1 mouse cellular context compared by ENCODE assay signal in genomic region chr1:165328384-165329289, GRCm38 (mm10). TPM values are rescaled to one million over a fixed set of nuclear protein-coding genes. Genes with fewer than 3 reads are reported as not detected.
"Had no signal": no experiment of that assay in that cellular context is flagged by ENCODE, and none has a peak within 500 bp of the region (broad histone marks: within the 10 kb centered on the region; RNA-seq: fewer than 3 reads in every experiment).

No protein-coding gene starts in this region.

RNA-seq across cellular contexts. Expression of gene Gpr161, which starts 33.0 kb away (rescaled TPM):
- polyA plus RNA-seq: inflammation-experienced regulatory T-cells, adult 6 months had no signal
